Mouse (Mus musculus): ENCODE measurements around the gene Iqcg. TPM values are rescaled to one million over a fixed set of nuclear protein-coding genes. Genes with fewer than 3 reads are reported as not detected.
"Not testable (repeated sequence)": the region's sequence is repeated elsewhere in the genome, so short reads cannot be mapped to it uniquely, and the experiment has no call there.

Gene Iqcg
- polyA plus RNA-seq, 1 experiment from 2014 or later: 4.9 TPM

DNA sequence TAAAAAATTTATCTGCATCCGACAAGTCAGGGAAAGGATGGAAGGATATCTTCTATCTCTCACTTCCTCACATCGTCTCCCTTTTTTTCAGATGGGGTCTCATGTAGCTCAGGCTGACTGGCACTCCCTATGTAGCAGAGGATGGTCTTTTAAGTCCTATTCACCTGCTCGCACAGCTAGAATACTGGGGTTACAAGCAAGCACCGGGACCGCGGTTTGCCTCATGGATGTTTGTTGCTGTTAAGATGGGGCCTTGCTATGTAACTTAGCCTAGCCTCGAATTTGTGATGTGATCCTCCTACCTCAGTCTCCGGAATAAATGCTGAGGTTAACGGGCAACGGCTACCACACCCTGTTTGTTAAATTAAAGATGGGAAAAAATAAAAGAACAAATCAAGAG, 363 bp downstream of the Iqcg start:
- H3K27me3 ChIP-seq (ENCODE audit: insufficient read depth, low read length): no peaks in the 10 kb centered on the region

DNA sequence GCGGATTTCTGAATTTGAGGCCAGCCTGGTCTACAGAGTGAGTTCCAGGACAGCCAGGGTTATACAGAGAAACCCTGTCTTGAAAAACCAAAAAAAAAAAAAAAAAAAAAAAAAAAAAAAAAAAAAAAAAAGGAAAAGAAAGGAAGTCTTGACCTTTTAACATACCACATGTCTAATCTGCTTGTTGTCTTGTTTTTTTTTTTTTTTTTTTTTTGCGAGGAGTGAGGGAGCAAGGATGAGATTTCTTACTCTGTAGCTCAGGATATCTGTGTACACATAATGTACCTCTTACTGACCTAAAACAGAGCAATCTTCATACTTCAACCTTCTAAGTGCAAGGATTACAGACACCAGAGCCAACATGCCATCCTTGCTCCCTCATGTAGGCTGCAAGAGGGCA, 1.1 kb downstream of the Iqcg start:
- H3K4me2 ChIP-seq (replicated peaks; ENCODE audit: low read depth, low read length); H3K4me3 ChIP-seq (ENCODE audit: low read length); H3K9ac ChIP-seq (replicated peaks; ENCODE audit: low read length); H3K27me3 ChIP-seq (ENCODE audit: insufficient read depth, low read length); H3K27ac ChIP-seq (ENCODE audit: low read length); H3K9me3 ChIP-seq (ENCODE audit: low read length); ATAC-seq (ENCODE audit: low FRiP score, low TSS enrichment): not testable (repeated sequence)
- H3K36me3 ChIP-seq (ENCODE audit: insufficient read depth, low read length): peaks cover 21% of the 10 kb centered on the region
- peaks cover 24% of the 10 kb centered on the region for H3K4me1 ChIP-seq (ENCODE audit: insufficient read depth, low read length)
- WGBS: 84% methylated on average over 2 of the region's 2 CpGs

More for the DNA sequence above, 363 bp downstream of the Iqcg start:
- WGBS: 18% methylated on average over 10 of the region's 10 CpGs
- Histone ChIP-seq H3K9ac (replicated peaks; ENCODE audit: low read length) (peak overlapping the region; percentile 95), H3K4me1 (ENCODE audit: insufficient read depth, low read length) (peaks cover 24% of the 10 kb centered on the region), H3K27ac (ENCODE audit: low read length) (no peak overlapping the region; the same call in 1 of the 2 replicates), H3K9me3 (ENCODE audit: low read length) (no peaks in the 10 kb centered on the region), H3K36me3 (ENCODE audit: insufficient read depth, low read length) (peaks cover 27% of the 10 kb centered on the region), H3K4me3 (ENCODE audit: low read length) (peak overlapping the region; percentile 91), H3K4me2 (replicated peaks; ENCODE audit: low read depth, low read length) (peak overlapping the region; percentile 78)
- ATAC-seq (ENCODE audit: low FRiP score, low TSS enrichment): peak; percentile 56; the same call in 1 of the 2 replicates

DNA sequence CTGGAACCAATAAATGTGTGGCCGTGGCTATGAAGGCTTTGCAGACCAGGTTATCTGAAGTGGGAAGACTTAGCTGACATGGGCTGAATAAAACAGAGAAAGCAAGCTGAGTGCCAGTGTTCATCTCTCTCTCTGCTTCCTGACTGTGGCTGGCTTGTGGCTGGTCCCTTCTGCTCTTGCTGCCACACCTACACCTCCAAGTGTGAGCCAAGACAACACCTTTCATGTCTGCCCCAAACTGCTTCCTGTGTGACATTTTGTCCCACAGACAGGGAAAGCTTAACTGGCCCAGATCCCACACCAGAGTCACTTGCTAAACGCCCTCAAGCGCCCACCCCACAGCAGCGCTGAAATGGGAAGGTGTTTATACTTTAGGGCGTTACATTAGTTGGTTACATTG, 2.9 kb downstream of the Iqcg start:
- no peak for ATAC-seq (ENCODE audit: low FRiP score, low TSS enrichment)
- Histone ChIP-seq H3K4me2 (replicated peaks; ENCODE audit: low read depth, low read length) (no peak overlapping the region), H3K9ac (replicated peaks; ENCODE audit: low read length) (no peak overlapping the region), H3K27ac (ENCODE audit: low read length) (no peak overlapping the region), H3K27me3 (ENCODE audit: insufficient read depth, low read length) (no peaks in the 10 kb centered on the region), H3K9me3 (ENCODE audit: low read length) (no peaks in the 10 kb centered on the region), H3K4me1 (ENCODE audit: insufficient read depth, low read length) (peaks cover 11% of the 10 kb centered on the region), H3K4me3 (ENCODE audit: low read length) (no peak overlapping the region), H3K36me3 (ENCODE audit: insufficient read depth, low read length) (peaks cover 3% of the 10 kb centered on the region; the same call in 1 of the 2 replicates)
- 78% methylated on average over 5 of the region's 5 CpGs for WGBS

DNA sequence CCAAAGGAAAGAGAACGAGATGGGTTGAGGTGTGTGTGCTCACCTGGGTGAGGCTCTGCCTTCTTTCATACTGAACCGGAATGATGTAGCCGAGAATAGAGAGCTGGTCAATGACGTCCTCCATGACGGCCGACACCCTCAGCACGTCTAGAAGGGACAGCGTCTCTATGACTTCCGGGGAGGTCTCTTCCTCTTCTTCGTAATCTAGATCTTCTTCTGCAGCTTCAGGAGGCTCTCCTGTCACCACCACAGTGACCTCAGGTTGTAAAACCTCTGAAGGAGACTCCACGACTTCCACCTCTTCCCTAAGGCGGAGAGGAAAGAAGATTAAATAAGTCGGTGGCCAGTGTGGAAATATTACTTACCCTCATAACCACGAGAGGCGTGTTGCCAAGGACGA, 6.2 kb downstream of the Iqcg start:
- no peak for ATAC-seq (ENCODE audit: low FRiP score, low TSS enrichment)
- H3K4me2 ChIP-seq (replicated peaks; ENCODE audit: low read depth, low read length): no peak overlapping the region
- no peaks in the 10 kb centered on the region for H3K9me3 ChIP-seq (ENCODE audit: low read length)
- no peaks in the 10 kb centered on the region for H3K36me3 ChIP-seq (ENCODE audit: insufficient read depth, low read length)
- no peak overlapping the region for H3K9ac ChIP-seq (replicated peaks; ENCODE audit: low read length)
- 90% methylated on average over 16 of the region's 16 CpGs for WGBS
- H3K4me1 ChIP-seq (ENCODE audit: insufficient read depth, low read length): no peaks in the 10 kb centered on the region
- no peaks in the 10 kb centered on the region for H3K27me3 ChIP-seq (ENCODE audit: insufficient read depth, low read length)
- H3K4me3 ChIP-seq (ENCODE audit: low read length): no peak overlapping the region
- no peak overlapping the region for H3K27ac ChIP-seq (ENCODE audit: low read length)

DNA sequence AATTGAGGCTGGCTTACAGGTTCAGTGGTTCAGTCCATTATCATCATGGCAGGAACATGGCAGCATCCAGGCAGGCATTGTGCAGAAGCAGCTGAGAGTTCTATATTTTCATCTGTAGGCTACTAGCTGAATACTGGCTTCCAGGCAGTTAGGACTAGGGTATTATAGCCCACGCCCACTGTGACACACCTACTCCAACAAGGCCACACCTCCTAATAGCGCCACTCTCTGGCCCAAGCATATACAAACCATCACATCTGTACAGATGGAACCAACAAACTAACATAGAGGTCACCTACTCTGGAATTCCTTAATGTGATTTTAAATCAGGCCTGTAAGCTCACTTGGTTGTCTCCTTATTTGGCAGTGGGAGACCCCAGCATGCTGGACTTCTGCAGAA, 7.3 kb downstream of the Iqcg start:
- no peak for ATAC-seq (ENCODE audit: low FRiP score, low TSS enrichment)
- WGBS: 78% methylated on average over 2 of the region's 2 CpGs
- no peaks in the 10 kb centered on the region for H3K4me1 ChIP-seq (ENCODE audit: insufficient read depth, low read length)
- no peaks in the 10 kb centered on the region for H3K27me3 ChIP-seq (ENCODE audit: insufficient read depth, low read length)
- H3K4me2 ChIP-seq (replicated peaks; ENCODE audit: low read depth, low read length): no peak overlapping the region
- H3K27ac ChIP-seq (ENCODE audit: low read length): no peak overlapping the region
- H3K9me3 ChIP-seq (ENCODE audit: low read length): no peaks in the 10 kb centered on the region
- no peaks in the 10 kb centered on the region for H3K36me3 ChIP-seq (ENCODE audit: insufficient read depth, low read length)
- no peak overlapping the region for H3K4me3 ChIP-seq (ENCODE audit: low read length)
- H3K9ac ChIP-seq (replicated peaks; ENCODE audit: low read length): no peak overlapping the region

DNA sequence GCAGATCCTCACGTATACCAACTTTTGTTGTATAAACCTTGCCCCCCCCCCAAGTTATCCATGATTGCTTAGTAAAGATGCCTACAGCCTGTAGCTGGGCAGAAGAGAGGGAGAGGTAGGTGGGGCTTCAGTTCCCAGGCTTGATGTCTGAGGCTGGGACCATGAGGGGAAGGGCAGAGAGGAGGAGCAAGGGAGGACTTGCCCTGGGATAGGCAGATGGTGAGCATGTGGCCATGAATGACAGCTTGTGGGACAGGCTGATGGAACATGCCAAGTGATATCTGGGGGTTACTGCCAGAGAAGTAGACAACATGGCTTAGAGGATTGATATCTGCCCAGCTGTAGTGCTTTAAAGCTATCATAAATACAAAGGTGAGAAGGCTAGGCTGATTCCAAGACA, 8.0 kb downstream of the Iqcg start:
- Histone ChIP-seq H3K27me3 (ENCODE audit: insufficient read depth, low read length) (no peaks in the 10 kb centered on the region), H3K4me2 (replicated peaks; ENCODE audit: low read depth, low read length) (no peak overlapping the region), H3K36me3 (ENCODE audit: insufficient read depth, low read length) (no peaks in the 10 kb centered on the region), H3K9ac (replicated peaks; ENCODE audit: low read length) (no peak overlapping the region), H3K27ac (ENCODE audit: low read length) (no peak overlapping the region), H3K4me1 (ENCODE audit: insufficient read depth, low read length) (no peaks in the 10 kb centered on the region), H3K9me3 (ENCODE audit: low read length) (no peaks in the 10 kb centered on the region), H3K4me3 (ENCODE audit: low read length) (no peak overlapping the region)
- ATAC-seq (ENCODE audit: low FRiP score, low TSS enrichment): no peak
- WGBS: 93% methylated on average over 1 of the region's 1 CpGs

DNA sequence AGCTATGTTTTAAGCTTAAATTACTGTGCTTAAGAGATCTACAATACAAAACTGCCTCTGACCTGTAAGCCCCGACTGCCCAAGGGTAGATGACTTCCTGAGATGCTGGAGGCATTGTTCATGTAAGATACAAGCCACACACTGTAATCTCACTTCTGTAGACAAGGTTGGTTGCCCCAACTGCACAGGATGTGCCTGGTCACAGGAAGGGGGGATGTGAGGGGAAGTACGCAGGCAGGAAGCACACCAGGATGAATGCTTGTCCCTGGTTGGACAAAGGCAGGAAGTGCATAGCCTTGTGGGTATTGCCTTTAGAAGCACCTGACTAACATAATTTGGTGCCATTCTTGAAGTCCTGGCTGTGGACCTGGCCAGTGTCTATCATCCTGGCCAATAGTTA, 12.8 kb downstream of the Iqcg start:
- Histone ChIP-seq H3K27me3 (ENCODE audit: insufficient read depth, low read length) (no peaks in the 10 kb centered on the region), H3K4me1 (ENCODE audit: insufficient read depth, low read length) (peaks cover 6% of the 10 kb centered on the region; the same call in 1 of the 2 replicates), H3K27ac (ENCODE audit: low read length) (no peak overlapping the region), H3K9me3 (ENCODE audit: low read length) (no peaks in the 10 kb centered on the region), H3K4me3 (ENCODE audit: low read length) (no peak overlapping the region), H3K36me3 (ENCODE audit: insufficient read depth, low read length) (no peaks in the 10 kb centered on the region), H3K4me2 (replicated peaks; ENCODE audit: low read depth, low read length) (no peak overlapping the region), H3K9ac (replicated peaks; ENCODE audit: low read length) (no peak overlapping the region)
- ATAC-seq (ENCODE audit: low FRiP score, low TSS enrichment): no peak; the same call in 1 of the 2 replicates
- 67% methylated on average over 2 of the region's 2 CpGs for WGBS

DNA sequence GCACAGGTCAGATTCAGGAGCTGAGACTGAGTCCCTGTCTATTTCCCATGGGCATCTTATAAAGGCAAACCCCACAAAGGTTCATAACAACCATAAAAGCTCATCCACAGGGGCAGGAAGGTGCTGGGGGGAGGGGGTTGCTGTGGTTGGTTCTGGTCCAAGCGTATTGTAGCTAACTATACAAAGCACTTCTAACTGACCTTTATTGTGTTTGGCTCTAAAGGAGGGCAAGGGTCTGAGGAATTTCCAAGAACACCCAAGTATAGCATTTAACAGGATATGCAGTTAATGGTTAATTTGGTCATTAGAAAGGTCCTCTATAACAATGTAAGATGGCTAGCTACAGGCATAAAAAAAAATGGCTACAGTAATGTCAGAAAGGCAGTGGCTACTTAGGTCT, 13.3 kb downstream of the Iqcg start:
- no peaks in the 10 kb centered on the region for H3K36me3 ChIP-seq (ENCODE audit: insufficient read depth, low read length)
- no peak overlapping the region for H3K4me3 ChIP-seq (ENCODE audit: low read length)
- 74% methylated on average over 1 of the region's 1 CpGs for WGBS
- H3K4me1 ChIP-seq (ENCODE audit: insufficient read depth, low read length): peaks cover 6% of the 10 kb centered on the region; the same call in 1 of the 2 replicates
- no peaks in the 10 kb centered on the region for H3K27me3 ChIP-seq (ENCODE audit: insufficient read depth, low read length)
- H3K4me2 ChIP-seq (replicated peaks; ENCODE audit: low read depth, low read length): no peak overlapping the region
- ATAC-seq (ENCODE audit: low FRiP score, low TSS enrichment): 0 out of 2 replicates have a peak, but pooled peaks have one; percentile 46
- H3K27ac ChIP-seq (ENCODE audit: low read length): 0 out of 2 replicates have a peak overlapping the region, but pooled peaks have one; percentile 20
- H3K9ac ChIP-seq (replicated peaks; ENCODE audit: low read length): no peak overlapping the region
- no peaks in the 10 kb centered on the region for H3K9me3 ChIP-seq (ENCODE audit: low read length)

DNA sequence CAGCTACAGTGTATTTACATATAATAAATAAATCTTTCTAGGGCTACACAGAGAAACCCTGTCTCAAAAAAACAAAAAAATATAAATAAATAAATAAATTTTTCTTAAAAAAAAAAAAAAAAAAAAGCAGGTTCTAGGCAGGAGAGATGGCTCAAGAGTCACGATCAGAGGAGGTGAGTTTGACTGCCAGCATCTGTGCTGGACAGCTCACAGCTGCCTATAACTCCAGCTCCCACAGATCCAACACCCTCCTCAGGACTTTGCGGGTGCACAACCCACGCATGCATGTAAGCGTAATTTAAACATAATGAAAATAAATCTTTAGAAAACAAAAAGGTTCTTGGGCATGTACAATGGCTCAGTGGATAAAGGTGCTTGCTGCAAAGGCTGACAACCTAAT, 20.0 kb downstream of the Iqcg start:
- Histone ChIP-seq H3K27ac (ENCODE audit: low read length) (no peak overlapping the region), H3K4me1 (ENCODE audit: insufficient read depth, low read length) (no peaks in the 10 kb centered on the region), H3K4me3 (ENCODE audit: low read length) (no peak overlapping the region), H3K4me2 (replicated peaks; ENCODE audit: low read depth, low read length) (no peak overlapping the region), H3K36me3 (ENCODE audit: insufficient read depth, low read length) (no peaks in the 10 kb centered on the region), H3K27me3 (ENCODE audit: insufficient read depth, low read length) (no peaks in the 10 kb centered on the region), H3K9ac (replicated peaks; ENCODE audit: low read length) (no peak overlapping the region), H3K9me3 (ENCODE audit: low read length) (no peaks in the 10 kb centered on the region)
- no peak for ATAC-seq (ENCODE audit: low FRiP score, low TSS enrichment)
- 28% methylated on average over 4 of the region's 4 CpGs for WGBS

DNA sequence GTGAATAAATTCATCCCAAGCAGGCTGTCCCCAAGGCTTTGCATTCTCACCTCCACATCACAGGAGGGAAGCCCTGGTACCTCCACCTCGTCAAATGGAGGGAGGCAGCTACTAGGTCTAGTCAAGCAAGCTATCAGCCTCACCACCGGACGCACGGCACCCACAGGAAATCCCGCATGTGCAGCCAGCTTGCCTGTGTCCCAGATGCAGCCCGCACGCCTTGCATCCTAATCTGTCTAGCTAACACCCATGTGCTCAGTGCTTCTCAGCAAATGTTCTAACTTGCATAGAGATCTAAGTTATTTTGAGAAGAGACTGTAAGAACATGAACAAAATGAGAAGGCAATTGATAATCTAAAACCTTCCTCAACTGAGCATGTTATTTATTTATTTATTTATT, 29.7 kb downstream of the Iqcg start:
- no peak for ATAC-seq (ENCODE audit: low FRiP score, low TSS enrichment)
- Histone ChIP-seq H3K36me3 (ENCODE audit: insufficient read depth, low read length) (no peaks in the 10 kb centered on the region), H3K9ac (replicated peaks; ENCODE audit: low read length) (no peak overlapping the region), H3K27me3 (ENCODE audit: insufficient read depth, low read length) (no peaks in the 10 kb centered on the region), H3K9me3 (ENCODE audit: low read length) (no peaks in the 10 kb centered on the region), H3K4me1 (ENCODE audit: insufficient read depth, low read length) (no peaks in the 10 kb centered on the region), H3K4me3 (ENCODE audit: low read length) (no peak overlapping the region), H3K27ac (ENCODE audit: low read length) (no peak overlapping the region), H3K4me2 (replicated peaks; ENCODE audit: low read depth, low read length) (no peak overlapping the region)
- 86% methylated on average over 7 of the region's 7 CpGs for WGBS
